Mouse (Mus musculus) bone marrow, adult 2 months (tissue): Measurements from ENCODE around the gene Kdelr1.

Source experiments
- CTCF ChIP-seq: fragments of 200-500 bp; IDR thresholded peaks from 2 replicates; pipeline ENCODE4 v1.5.1; 2011; ENCODE audit warnings: low read length, control low read depth; ENCODE audit not compliant: control insufficient read depth, insufficient read depth
- POLR2A ChIP-seq: fragments of 200-500 bp; IDR thresholded peaks from 2 replicates; pipeline ENCODE4 v1.6.1; 2011; ENCODE audit warnings: low read depth, mild to moderate bottlenecking, control low read depth, low read length, borderline replicate concordance; ENCODE audit not compliant: control insufficient read depth

GRCm38 (mm10) chr7:45923762-45924428 lies 51.3 kb downstream of the Kdelr1 start, which contains the start of gene Ccdc114:
- TF ChIP-seq POLR2A (peak; percentile 79), CTCF (no peak)
